ENCODE assay signal across 8 mouse cellular contexts in genomic region chr9:55512027-55512543, GRCm38 (mm10). TPM values are rescaled to one million over a fixed set of nuclear protein-coding genes. Genes with fewer than 3 reads are reported as not detected.
DNase-seq lines count a peak whose midpoint lies in the region; ATAC-seq and TF ChIP-seq lines count a peak whose summit lies in the region.

Etfa (minus strand) TSS chr9:55512243.

- peaks cover 3% of the 10 kb centered on the region; the same call in 1 of the 2 replicates for H3K27me3 ChIP-seq in hindbrain, postnatal 0 days (ENCODE audit: insufficient read depth, low read length)

- peak within 1 kb of the TSS; percentile 78 for H3K9ac ChIP-seq in hindbrain, postnatal 0 days (replicated peaks; ENCODE audit: low read length)

- peak; percentile 99 for DNase-seq in ZHBTc4 (ENCODE audit: low read depth, low spot score)
- peak; percentile 98 for DNase-seq in gastrocnemius, adult 2 months
- DNase-seq in hindbrain, postnatal 0 days (ENCODE audit: low spot score): peak; percentile 97
- DNase-seq in left cerebral cortex, adult 2 months (ENCODE audit: extremely low spot score in 1 of 2, low spot score in 2 of 2): peak; percentile 90 to 93
- DNase-seq in right cerebral cortex, adult 2 months (ENCODE audit: low spot score in 2 of 2): peak; percentile 93 to 94
- DNase-seq in urinary bladder, postnatal 14 days (ENCODE audit: low spot score): peak; percentile 97

- H3K9me3 ChIP-seq in hindbrain, postnatal 0 days (ENCODE audit: low read length): no peaks in the 10 kb centered on the region

- peak within 1 kb of the TSS; percentile 96 for H3K4me3 ChIP-seq in gastrocnemius, adult 2 months
- H3K4me3 ChIP-seq in hindbrain, postnatal 0 days (ENCODE audit: low read length): peak within 1 kb of the TSS; percentile 83
- peak within 1 kb of the TSS; percentile 92 for H3K4me3 ChIP-seq in left cerebral cortex, adult 2 months

- H3K27ac ChIP-seq in gastrocnemius, adult 2 months: peak within 1 kb of the TSS; percentile 99
- peak within 1 kb of the TSS; percentile 87 for H3K27ac ChIP-seq in hindbrain, postnatal 0 days
- H3K27ac ChIP-seq in left cerebral cortex, adult 2 months: peak within 1 kb of the TSS; percentile 93

- peak within 1 kb of the TSS; percentile 93 for H3K4me2 ChIP-seq in hindbrain, postnatal 0 days (ENCODE audit: low read depth, low read length)

- TF ChIP-seq CTCF in gastrocnemius, adult 2 months (IDR thresholded peaks at IDR 0.05): no peak
- TF ChIP-seq CTCF in hindbrain, postnatal 0 days (IDR thresholded peaks at IDR 0.05; ENCODE audit: low read depth): no peak
- TF ChIP-seq CTCF in left cerebral cortex, adult 2 months (IDR thresholded peaks at IDR 0.05): no peak

- WGBS in hindbrain, postnatal 0 days: under 1% methylated on average over 47 of the region's 47 CpGs

- intact Hi-C loops in gastrocnemius, adult 2 months (cut with DNase I): no loop called here
- intact Hi-C loops in left cerebral cortex, adult 2 months (cut with DNase I): no loop called here

- no peaks in the 10 kb centered on the region for H3K36me3 ChIP-seq in hindbrain, postnatal 0 days (ENCODE audit: insufficient read depth, low read length)

- ATAC-seq in common myeloid progenitor, adult 5-6 weeks (replicated peaks; ENCODE audit: low read depth, poor library complexity, severe bottlenecking): peak; percentile 98
- peak; percentile 100 for ATAC-seq in hindbrain, postnatal 0 days
- ATAC-seq in megakaryocyte, adult 5-6 weeks (ENCODE audit: poor library complexity, severe bottlenecking): peak; percentile 97

- no peaks in the 10 kb centered on the region; the same call in 1 of the 2 replicates for H3K4me1 ChIP-seq in hindbrain, postnatal 0 days (ENCODE audit: insufficient read depth, low read length)

RNA-seq across cellular contexts. Expression of gene Etfa, which starts in this region (rescaled TPM):
- 67.1 and 76.9 TPM in 2 replicates for total RNA-seq in common myeloid progenitor, adult 5-6 weeks (2017)
- total RNA-seq in gastrocnemius, adult 2 months (2021): 100 to 1,000 TPM; 217 to 370 TPM
- total RNA-seq in hindbrain, postnatal 0 days (2014; rRNA removed): 12.5 and 17.6 TPM in 2 replicates
- polyA plus RNA-seq in hindbrain, postnatal 0 days (2015; fragmentation: Nextera tagmentation; extraction: Ambion mirVana): 127 and 145 TPM in 2 replicates
- total RNA-seq in left cerebral cortex, adult 2 months (2021): 10 to 100 TPM; 36.5 to 43.5 TPM
- total RNA-seq in megakaryocyte, adult 5-6 weeks (2015): 101 and 115 TPM in 2 replicates
- 31.5 and 37.8 TPM in 2 replicates for total RNA-seq in megakaryocyte, adult 5-6 weeks (2017)

Comparison
In these comparisons a context has a peak if more than half of its experiments do, and no peak if none do; other contexts are left out.
1. Peak in every context shown above with its lines: DNase-seq, ATAC-seq, H3K4me3 ChIP-seq and H3K27ac ChIP-seq.